Mouse (Mus musculus): ENCODE results near the gene Ero1lb. TPM values are rescaled to one million over a fixed set of nuclear protein-coding genes. Genes with fewer than 3 reads are reported as not detected.
"Not testable (repeated sequence)": the region's sequence is repeated elsewhere in the genome, so short reads cannot be mapped to it uniquely, and the experiment has no call there.

Ero1lb gene
- total RNA-seq, 2 experiments from 2014 or later, result 1.1 to 1.2 TPM

GRCm38 (mm10) chr13:12569741-12570140 lies 4.1 kb downstream of the Ero1lb start:
- no peak for DNase-seq (ENCODE audit: low spot score)

GRCm38 (mm10) chr13:12574979-12575536 lies 9.4 kb downstream of the Ero1lb start:
- no peak for DNase-seq (ENCODE audit: low spot score)

GRCm38 (mm10) chr13:12578145-12578544 lies 12.5 kb downstream of the Ero1lb start:
- DNase-seq (ENCODE audit: low spot score), result no peak

- DNase-seq (ENCODE audit: low spot score), result peak; percentile 38
Measured at GRCm38 (mm10) chr13:12589003-12589402, 23.3 kb downstream of the Ero1lb start.

- DNase-seq (ENCODE audit: low spot score), result not testable (repeated sequence)
Measured at GRCm38 (mm10) chr13:12597075-12597474, 31.4 kb downstream of the Ero1lb start.

GRCm38 (mm10) chr13:12610206-12610605 lies 44.5 kb downstream of the Ero1lb start:
- not testable (repeated sequence) for DNase-seq (ENCODE audit: low spot score)

GRCm38 (mm10) chr13:12614026-12614425 lies 48.4 kb downstream of the Ero1lb start:
- not testable (repeated sequence) for DNase-seq (ENCODE audit: low spot score)

GRCm38 (mm10) chr13:12614591-12614990 lies 48.9 kb downstream of the Ero1lb start:
- DNase-seq (ENCODE audit: low spot score), result not testable (repeated sequence)

- DNase-seq (ENCODE audit: low spot score), result not testable (repeated sequence)
Measured at GRCm38 (mm10) chr13:12615014-12615413, 49.3 kb downstream of the Ero1lb start.

GRCm38 (mm10) chr13:12616489-12616888 lies 50.8 kb downstream of the Ero1lb start:
- DNase-seq (ENCODE audit: low spot score), result not testable (repeated sequence)

- DNase-seq (ENCODE audit: low spot score), result not testable (repeated sequence)
Measured at GRCm38 (mm10) chr13:12619808-12620207, 54.1 kb downstream of the Ero1lb start.

GRCm38 (mm10) chr13:12626061-12626460 lies 60.4 kb downstream of the Ero1lb start:
- not testable (repeated sequence) for DNase-seq (ENCODE audit: low spot score)

- not testable (repeated sequence) for DNase-seq (ENCODE audit: low spot score)
Measured at GRCm38 (mm10) chr13:12627746-12628145, 62.1 kb downstream of the Ero1lb start.

GRCm38 (mm10) chr13:12628181-12628580 lies 62.5 kb downstream of the Ero1lb start:
- DNase-seq (ENCODE audit: low spot score), result not testable (repeated sequence)

- not testable (repeated sequence) for DNase-seq (ENCODE audit: low spot score)
Measured at GRCm38 (mm10) chr13:12630252-12630651, 64.6 kb downstream of the Ero1lb start.

- DNase-seq (ENCODE audit: low spot score), result not testable (repeated sequence)
Measured at GRCm38 (mm10) chr13:12634941-12635588, 69.4 kb downstream of the Ero1lb start.

- DNase-seq (ENCODE audit: low spot score), result not testable (repeated sequence)
Measured at GRCm38 (mm10) chr13:12642795-12643194, 77.1 kb downstream of the Ero1lb start.

- not testable (repeated sequence) for DNase-seq (ENCODE audit: low spot score)
Measured at GRCm38 (mm10) chr13:12646676-12647075, 81.0 kb downstream of the Ero1lb start.

- DNase-seq (ENCODE audit: low spot score), result peak; percentile 39
Measured at GRCm38 (mm10) chr13:12650020-12650876, 84.6 kb downstream of the Ero1lb start.

- DNase-seq (ENCODE audit: low spot score), result peak; percentile 30
Measured at GRCm38 (mm10) chr13:12650877-12651176, 85.2 kb downstream of the Ero1lb start.

Data from gastrocnemius, adult 18-20 months (tissue).